Comparison of ENCODE assay signal across 8 mouse cellular contexts in genomic region chr3:36475532-36476087, GRCm38 (mm10). TPM values are rescaled to one million over a fixed set of nuclear protein-coding genes. Genes with fewer than 3 reads are reported as not detected.
DNase-seq lines count a peak whose midpoint lies in the region; ATAC-seq and TF ChIP-seq lines count a peak whose summit lies in the region.

Anxa5 (minus strand) TSS chr3:36475894.
1810062G17Rik (plus strand) TSS chr3:36475937.

- peak within 1 kb of the TSS; percentile 72 for H3K4me2 ChIP-seq in CH12.LX (ENCODE audit: insufficient read depth, low read depth, poor library complexity, severe bottlenecking)
- peak within 1 kb of the TSS; percentile 93 for H3K4me2 ChIP-seq in forebrain, embryonic 11.5 days (ENCODE audit: low read depth, low read length, severe bottlenecking)
- H3K4me2 ChIP-seq in heart, embryonic 16.5 days (ENCODE audit: low read depth, low read length), result peak within 1 kb of the TSS; percentile 75
- H3K4me2 ChIP-seq in liver, embryonic 15.5 days, result peak within 1 kb of the TSS; percentile 90
- H3K4me2 ChIP-seq in neural tube, embryonic 12.5 days (replicated peaks), result peak within 1 kb of the TSS; percentile 94

- no peaks in the 10 kb centered on the region for H3K9me3 ChIP-seq in CH12.LX (replicated peaks; ENCODE audit: low read length)
- no peaks in the 10 kb centered on the region for H3K9me3 ChIP-seq in forebrain, embryonic 11.5 days (ENCODE audit: control insufficient read depth, low read length)
- no peaks in the 10 kb centered on the region for H3K9me3 ChIP-seq in heart, embryonic 16.5 days (replicated peaks; ENCODE audit: control insufficient read depth, low read length)
- no peaks in the 10 kb centered on the region for H3K9me3 ChIP-seq in liver, embryonic 15.5 days (replicated peaks)
- no peaks in the 10 kb centered on the region for H3K9me3 ChIP-seq in neural tube, embryonic 12.5 days

- peaks cover 0 to 2% of the 10 kb centered on the region in 2 experiments for H3K36me3 ChIP-seq in CH12.LX (replicated peaks in 1 of 2; ENCODE audit: control insufficient read depth in 1 of 2, insufficient read depth in 1 of 2, low read length in 1 of 2)
- H3K36me3 ChIP-seq in forebrain, embryonic 11.5 days (ENCODE audit: control insufficient read depth, insufficient read depth, low read length), result no peaks in the 10 kb centered on the region
- no peaks in the 10 kb centered on the region for H3K36me3 ChIP-seq in heart, embryonic 16.5 days (ENCODE audit: control insufficient read depth, insufficient read depth)
- no peaks in the 10 kb centered on the region for H3K36me3 ChIP-seq in liver, embryonic 15.5 days (replicated peaks)
- H3K36me3 ChIP-seq in neural tube, embryonic 12.5 days, result no peaks in the 10 kb centered on the region

- H3K4me3 ChIP-seq in CH12.LX (replicated peaks in 1 of 3; ENCODE audit: low read depth in 2 of 3, low read length in 2 of 3, poor library complexity in 1 of 3), result peak within 1 kb of the TSS; percentile 60 to 93 (median 72)
- peak within 1 kb of the TSS; percentile 53 for H3K4me3 ChIP-seq in forebrain, embryonic 11.5 days (ENCODE audit: low read depth, low read length)
- peak within 1 kb of the TSS; percentile 89 for H3K4me3 ChIP-seq in heart, embryonic 16.5 days (ENCODE audit: low read length)
- peak within 1 kb of the TSS; percentile 64 for H3K4me3 ChIP-seq in liver, embryonic 15.5 days (replicated peaks)
- peak within 1 kb of the TSS; percentile 61 for H3K4me3 ChIP-seq in neural tube, embryonic 12.5 days

- H3K79me2 ChIP-seq in CH12.LX (replicated peaks; ENCODE audit: control insufficient read depth, extremely low read depth, insufficient read depth, poor library complexity, severe bottlenecking), result no peaks in the 10 kb centered on the region

- H3K4me1 ChIP-seq in CH12.LX (ENCODE audit: control insufficient read depth in 1 of 2, insufficient read depth in 2 of 2), result peaks cover 5 to 19% of the 10 kb centered on the region in 2 experiments; a peak in 3 of 4 replicates
- H3K4me1 ChIP-seq in forebrain, embryonic 11.5 days (replicated peaks; ENCODE audit: control insufficient read depth, insufficient read depth, low read length), result peaks cover 6% of the 10 kb centered on the region; the same call in 1 of the 2 replicates
- H3K4me1 ChIP-seq in heart, embryonic 16.5 days (ENCODE audit: control insufficient read depth, insufficient read depth, low read length), result peaks cover 43% of the 10 kb centered on the region
- H3K4me1 ChIP-seq in liver, embryonic 15.5 days (replicated peaks), result peaks cover 32% of the 10 kb centered on the region
- peaks cover 14% of the 10 kb centered on the region for H3K4me1 ChIP-seq in neural tube, embryonic 12.5 days

- no peak for TF ChIP-seq EP300 in CH12.LX (IDR thresholded peaks at IDR 0.05; ENCODE audit: low read length)

- in situ Hi-C loops in CH12.LX (cut with MboI; ENCODE audit: low pct_ligation_motif_present, low pct_unique_long_range_greater_than_20kb, low sequenced_read_pairs), result no loop called here

- TF ChIP-seq CTCF in CH12.LX (conservative IDR thresholded peaks at IDR 0.05 in 1 of 2, IDR thresholded peaks at IDR 0.05 in 1 of 2; ENCODE audit: low read depth in 2 of 2, low read length in 2 of 2), result peak in 1 of 2 experiments; percentile 66; a peak in 2 of 4 replicates

- ATAC-seq in forebrain, embryonic 11.5 days (replicated peaks; ENCODE audit: low FRiP score), result peak; percentile 98
- ATAC-seq in heart, embryonic 16.5 days (replicated peaks; ENCODE audit: extremely low read depth, insufficient read depth, low FRiP score), result peak; percentile 99
- ATAC-seq in liver, embryonic 15.5 days (ENCODE audit: insufficient read depth), result peak; percentile 98
- peak; percentile 97 for ATAC-seq in neural tube, embryonic 12.5 days (ENCODE audit: low FRiP score, low read depth)

- H3K9ac ChIP-seq in CH12.LX (ENCODE audit: insufficient read depth, low read depth), result peak within 1 kb of the TSS; percentile 49
- peak within 1 kb of the TSS; percentile 57 for H3K9ac ChIP-seq in forebrain, embryonic 11.5 days (ENCODE audit: low read length)
- peak within 1 kb of the TSS; percentile 95 for H3K9ac ChIP-seq in heart, embryonic 16.5 days (ENCODE audit: low read length)
- H3K9ac ChIP-seq in liver, embryonic 15.5 days, result peak within 1 kb of the TSS; percentile 45
- H3K9ac ChIP-seq in neural tube, embryonic 12.5 days, result peak within 1 kb of the TSS; percentile 54

- peak; percentile 50 for TF ChIP-seq RAD21 in CH12.LX (IDR thresholded peaks at IDR 0.05; ENCODE audit: low read depth, low read length)

- peak; percentile 99 for DNase-seq in CH12.LX (ENCODE audit: extremely low read depth)
- DNase-seq in c-Kit-positive CD71-positive TER-119-negative erythroid progenitor cells, embryonic 14.5 days (ENCODE audit: low read depth), result peak; percentile 88
- peak; percentile 96 for DNase-seq in forebrain, embryonic 11.5 days (ENCODE audit: low spot score)
- DNase-seq in kidney, postnatal 36 days, result peak; percentile 97 to 99
- peak; percentile 83 for DNase-seq in telencephalon, adult 2 months (ENCODE audit: low read depth, low spot score)

- WGBS in forebrain, embryonic 11.5 days, result under 1% methylated on average over 31 of the region's 32 CpGs
- under 1% methylated on average over 32 of the region's 32 CpGs for WGBS in heart, embryonic 16.5 days
- WGBS in liver, embryonic 15.5 days (ENCODE audit: insufficient replicate concordance), result under 1% methylated on average over 32 of the region's 32 CpGs
- under 1% methylated on average over 32 of the region's 32 CpGs for WGBS in neural tube, embryonic 12.5 days

- H3K27me3 ChIP-seq in CH12.LX (replicated peaks), result no peaks in the 10 kb centered on the region
- H3K27me3 ChIP-seq in forebrain, embryonic 11.5 days (ENCODE audit: control insufficient read depth, insufficient read depth, low read length), result no peaks in the 10 kb centered on the region
- H3K27me3 ChIP-seq in heart, embryonic 16.5 days (ENCODE audit: control insufficient read depth, insufficient read depth, low read length), result no peaks in the 10 kb centered on the region
- no peaks in the 10 kb centered on the region; the same call in 1 of the 2 replicates for H3K27me3 ChIP-seq in liver, embryonic 15.5 days
- H3K27me3 ChIP-seq in neural tube, embryonic 12.5 days (replicated peaks), result no peaks in the 10 kb centered on the region

- dilution Hi-C loops in CH12.LX (cut with MboI; ENCODE audit: extremely low pct_ligation_motif_present, extremely low pct_unique_long_range_greater_than_20kb, low sequenced_read_pairs), result no loop called here

- TF ChIP-seq POLR2A in CH12.LX (IDR thresholded peaks at IDR 0.05; ENCODE audit: low read depth, low read length), result peak; percentile 85

- peak within 1 kb of the TSS; percentile 54 for H3K27ac ChIP-seq in CH12.LX (ENCODE audit: insufficient read depth, low read depth)
- H3K27ac ChIP-seq in forebrain, embryonic 11.5 days (ENCODE audit: low read depth, low read length), result peak within 1 kb of the TSS; percentile 25; the same call in 1 of the 2 replicates
- H3K27ac ChIP-seq in heart, embryonic 16.5 days (ENCODE audit: low read length), result peak within 1 kb of the TSS; percentile 99
- peak within 1 kb of the TSS; percentile 73 for H3K27ac ChIP-seq in liver, embryonic 15.5 days (replicated peaks)
- H3K27ac ChIP-seq in neural tube, embryonic 12.5 days, result no peak within 1 kb of the TSS

TF ChIP-seq in CH12.LX, 34 proteins besides CTCF, POLR2A, EP300 and RAD21:
- TF ChIP-seq TBP (conservative IDR thresholded peaks at IDR 0.05; ENCODE audit: low read depth, low read length) (peak; percentile 23; the same call in 1 of the 2 replicates), MAZ (IDR thresholded peaks at IDR 0.05; ENCODE audit: low read depth, low read length) (peak; percentile 28; the same call in 1 of the 2 replicates), USF1 (IDR thresholded peaks at IDR 0.05; ENCODE audit: low read depth, low read length) (no peak), SMC3 (IDR thresholded peaks at IDR 0.05; ENCODE audit: low read depth, low read length) (peak; percentile 24; the same call in 1 of the 2 replicates), NELFE (IDR thresholded peaks at IDR 0.05; ENCODE audit: low read depth, low read length) (peak; percentile 67; the same call in 1 of the 2 replicates), MXI1 (IDR thresholded peaks at IDR 0.05; ENCODE audit: low read depth, low read length) (peak; percentile 75; the same call in 1 of the 2 replicates), MAFK (IDR thresholded peaks at IDR 0.05; ENCODE audit: insufficient replicate concordance, low read length) (no peak), MAX (IDR thresholded peaks at IDR 0.05; ENCODE audit: low read length) (peak; percentile 32; the same call in 1 of the 2 replicates), MEF2A (IDR thresholded peaks at IDR 0.05; ENCODE audit: borderline replicate concordance, low read depth, low read length) (no peak), ZNF384 (IDR thresholded peaks at IDR 0.05; ENCODE audit: low read depth, low read length) (no peak), ZMIZ1 (IDR thresholded peaks at IDR 0.05; ENCODE audit: low read depth, low read length) (peak; percentile 38; the same call in 1 of the 2 replicates), IRF4 (IDR thresholded peaks at IDR 0.05; ENCODE audit: low read depth, low read length) (peak; percentile 16; the same call in 1 of the 2 replicates), TCF12 (IDR thresholded peaks at IDR 0.05; ENCODE audit: low read depth, low read length) (peak; percentile 70), NRF1 (IDR thresholded peaks at IDR 0.05; ENCODE audit: low read depth, low read length) (peak; percentile 100)

RNA-seq across cellular contexts. Expression of gene Anxa5, which starts in this region (rescaled TPM):
- total RNA-seq in CH12.LX (2012; rRNA removed) (38.4 and 43.4 TPM in 2 replicates), CH12.LX (2014; rRNA removed) (30.8 and 35.4 TPM in 2 replicates)
- 45.0 and 47.1 TPM in 2 replicates for polyA plus RNA-seq in CH12.LX (2012; ENCODE audit: insufficient read length, low read depth)
- polyA plus RNA-seq in forebrain, embryonic 11.5 days (2014; fragmentation: Nextera tagmentation; extraction: Ambion mirVana), result 85.6 and 111 TPM in 2 replicates
- 453 and 471 TPM in 2 replicates for polyA plus RNA-seq in heart, embryonic 16.5 days (2015; fragmentation: Nextera tagmentation; extraction: Ambion mirVana)
- 76.1 and 91.9 TPM in 2 replicates for polyA plus RNA-seq in liver, embryonic 15.5 days (2015; fragmentation: Nextera tagmentation; extraction: Ambion mirVana)
- 124 and 131 TPM in 2 replicates for polyA plus RNA-seq in neural tube, embryonic 12.5 days (2016; fragmentation: Nextera tagmentation; extraction: Ambion mirVana)

RNA-seq across cellular contexts. Expression of gene 1810062G17Rik, which starts in this region (rescaled TPM):
- total RNA-seq in CH12.LX (2012; rRNA removed) (3.1 and 3.3 TPM in 2 replicates), CH12.LX (2014; rRNA removed) (3.2 and 3.9 TPM in 2 replicates)
- polyA plus RNA-seq in CH12.LX (2012; ENCODE audit: insufficient read length, low read depth), result 2.2 and 3.1 TPM in 2 replicates
- polyA plus RNA-seq in forebrain, embryonic 11.5 days (2014; fragmentation: Nextera tagmentation; extraction: Ambion mirVana), result 0.43 and 0.92 TPM in 2 replicates
- 1.00 and 1.7 TPM in 2 replicates for polyA plus RNA-seq in heart, embryonic 16.5 days (2015; fragmentation: Nextera tagmentation; extraction: Ambion mirVana)
- 1.1 and 1.2 TPM in 2 replicates for polyA plus RNA-seq in liver, embryonic 15.5 days (2015; fragmentation: Nextera tagmentation; extraction: Ambion mirVana)
- 0.22 and 0.45 TPM in 2 replicates for polyA plus RNA-seq in neural tube, embryonic 12.5 days (2016; fragmentation: Nextera tagmentation; extraction: Ambion mirVana)

Comparison
In these comparisons a context has a peak if more than half of its experiments do, and no peak if none do; other contexts are left out.
1. H3K9ac ChIP-seq: peak in every context shown above with its lines; median percentile 95 in heart, embryonic 16.5 days; 57 in forebrain, embryonic 11.5 days; 54 in neural tube, embryonic 12.5 days; 49 in CH12.LX; 45 in liver, embryonic 15.5 days.